Mouse (Mus musculus): Measurements from ENCODE around the gene Fgf5.

Fgf5 gene

DNA sequence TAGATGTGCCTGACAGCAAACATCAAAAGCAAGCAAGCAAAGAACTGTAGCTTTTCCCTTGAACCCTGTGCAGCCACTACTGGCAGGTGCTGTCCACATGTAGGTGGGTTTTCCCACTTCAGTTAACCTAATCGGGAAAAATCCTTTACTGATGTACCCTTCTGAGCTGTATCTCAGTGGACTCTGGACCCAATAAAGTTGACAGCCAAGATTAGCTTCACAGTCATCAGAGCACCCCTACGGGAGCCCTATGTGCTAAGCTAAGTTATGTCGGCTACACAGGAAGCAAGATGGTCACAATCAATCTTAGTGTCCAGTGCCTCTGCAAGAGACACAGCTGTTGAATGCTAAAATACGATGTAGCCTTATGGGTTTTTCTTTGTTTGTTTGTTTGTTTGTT lies 46.1 kb downstream of the Fgf5 start:
- DNase-seq (ENCODE audit: low read depth, low spot score), result no peak

GRCm38 (mm10) chr5:98305673-98306072 lies 51.7 kb downstream of the Fgf5 start:
- DNase-seq (ENCODE audit: low read depth, low spot score), result no peak

GRCm38 (mm10) chr5:98306528-98306927 lies 52.5 kb downstream of the Fgf5 start:
- DNase-seq (ENCODE audit: low read depth, low spot score), result no peak

- DNase-seq (ENCODE audit: low read depth, low spot score), result no peak
Measured at GRCm38 (mm10) chr5:98326625-98327024, 72.6 kb downstream of the Fgf5 start.

All from A20 (cell line).